Mouse (Mus musculus): ENCODE data around the gene Haus4. TPM values are rescaled to one million over a fixed set of nuclear protein-coding genes. Genes with fewer than 3 reads are reported as not detected.

Haus4 gene
- polyA plus RNA-seq, 1 experiment from 2014 or later, result 14.8 TPM

GRCm38 (mm10) chr14:54582536-54582935 lies 28.1 kb upstream of the Haus4 start:
- H3K27ac ChIP-seq, result no peak overlapping the region
- 92% methylated on average over 9 of the region's 9 CpGs for WGBS
- ATAC-seq (replicated peaks), result no peak
- peaks cover under 1% of the 10 kb centered on the region for H3K27me3 ChIP-seq (replicated peaks)
- peaks cover 11% of the 10 kb centered on the region; the same call in 1 of the 2 replicates for H3K4me1 ChIP-seq
- H3K9me3 ChIP-seq, result no peaks in the 10 kb centered on the region
- no peak overlapping the region for H3K9ac ChIP-seq
- no peak overlapping the region for H3K4me2 ChIP-seq
- H3K36me3 ChIP-seq (replicated peaks), result no peaks in the 10 kb centered on the region
- H3K4me3 ChIP-seq, result no peak overlapping the region

GRCm38 (mm10) chr14:54579638-54580037 lies 25.2 kb upstream of the Haus4 start:
- no peak overlapping the region for H3K4me3 ChIP-seq
- H3K4me1 ChIP-seq, result peaks cover 37% of the 10 kb centered on the region
- H3K27ac ChIP-seq, result no peak overlapping the region
- H3K4me2 ChIP-seq, result no peak overlapping the region
- ATAC-seq (replicated peaks), result no peak
- no peaks in the 10 kb centered on the region for H3K36me3 ChIP-seq (replicated peaks)
- no peak overlapping the region for H3K9ac ChIP-seq
- H3K27me3 ChIP-seq (replicated peaks), result peaks cover 20% of the 10 kb centered on the region
- no peaks in the 10 kb centered on the region for H3K9me3 ChIP-seq
- WGBS, result 88% methylated on average over 7 of the region's 7 CpGs

- Histone ChIP-seq H3K36me3 (replicated peaks) (no peaks in the 10 kb centered on the region), H3K4me1 (peaks cover 43% of the 10 kb centered on the region), H3K4me3 (peak overlapping the region; percentile 57), H3K27me3 (replicated peaks) (peaks cover 25% of the 10 kb centered on the region), H3K9ac (peak overlapping the region; percentile 31; the same call in 1 of the 2 replicates), H3K9me3 (no peaks in the 10 kb centered on the region), H3K4me2 (peak overlapping the region; percentile 93), H3K27ac (peak overlapping the region; percentile 71; the same call in 1 of the 2 replicates)
- no peak for ATAC-seq (replicated peaks)
- 2% methylated on average over 10 of the region's 10 CpGs for WGBS
Measured at GRCm38 (mm10) chr14:54578063-54578462, 23.6 kb upstream of the Haus4 start.

DNA sequence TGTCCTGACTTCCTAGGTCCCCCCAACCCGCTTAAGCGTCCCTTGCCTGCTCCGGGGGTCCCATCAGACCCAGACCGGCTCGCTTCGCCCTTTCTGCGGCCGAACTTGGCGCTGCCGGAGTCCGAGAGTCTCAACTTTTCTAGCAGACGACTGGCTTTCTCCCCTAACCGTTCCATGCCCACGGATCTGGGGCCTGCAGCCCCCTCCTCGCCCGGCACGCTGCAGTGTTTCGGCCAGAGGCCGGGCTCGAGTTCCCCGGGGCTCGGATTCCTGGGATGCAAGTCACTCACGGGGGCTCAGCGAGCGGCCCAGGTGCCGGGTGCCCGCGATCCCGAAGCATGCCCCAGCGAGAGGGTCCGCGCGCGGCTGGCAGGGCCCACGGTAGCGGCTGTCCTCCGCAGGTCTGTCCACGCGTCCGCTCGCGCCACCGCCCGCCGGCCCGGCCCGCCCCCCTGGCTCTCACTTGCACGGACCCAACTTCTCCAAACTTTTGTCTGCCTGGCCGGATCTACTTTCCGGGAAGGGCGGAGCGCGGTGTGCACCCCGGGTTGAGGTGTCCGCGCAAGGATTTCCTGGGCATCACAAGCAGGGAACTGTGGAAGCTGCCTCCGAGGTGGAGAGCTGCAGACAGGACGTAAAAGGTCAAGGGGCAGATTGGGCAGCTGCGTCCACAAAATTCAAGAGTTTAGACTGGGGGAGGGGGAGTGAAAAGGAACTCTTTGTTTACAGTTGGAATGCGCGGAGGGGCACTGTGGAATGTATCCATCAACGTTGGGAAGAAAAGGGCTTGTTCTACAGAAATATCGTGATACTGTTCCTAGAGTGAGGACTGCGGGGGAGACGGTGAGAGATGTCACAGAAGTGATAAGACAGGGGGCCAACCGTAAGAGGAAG lies 22.9 kb upstream of the Haus4 start, which contains the start of gene Ajuba:
Ajuba (minus strand) TSS at position 470 of the 894 bp plus-strand sequence.
- Histone ChIP-seq H3K4me3 (peak within 1 kb of the TSS; percentile 57), H3K9me3 (no peaks in the 10 kb centered on the region), H3K36me3 (replicated peaks) (no peaks in the 10 kb centered on the region), H3K27ac (peak within 1 kb of the TSS; percentile 71), H3K27me3 (replicated peaks) (peaks cover 25% of the 10 kb centered on the region), H3K4me1 (peaks cover 47% of the 10 kb centered on the region), H3K9ac (peak within 1 kb of the TSS; percentile 31), H3K4me2 (peak within 1 kb of the TSS; percentile 93)
- ATAC-seq (replicated peaks), result peak; percentile 59
- under 1% methylated on average over 66 of the region's 66 CpGs for WGBS

DNA sequence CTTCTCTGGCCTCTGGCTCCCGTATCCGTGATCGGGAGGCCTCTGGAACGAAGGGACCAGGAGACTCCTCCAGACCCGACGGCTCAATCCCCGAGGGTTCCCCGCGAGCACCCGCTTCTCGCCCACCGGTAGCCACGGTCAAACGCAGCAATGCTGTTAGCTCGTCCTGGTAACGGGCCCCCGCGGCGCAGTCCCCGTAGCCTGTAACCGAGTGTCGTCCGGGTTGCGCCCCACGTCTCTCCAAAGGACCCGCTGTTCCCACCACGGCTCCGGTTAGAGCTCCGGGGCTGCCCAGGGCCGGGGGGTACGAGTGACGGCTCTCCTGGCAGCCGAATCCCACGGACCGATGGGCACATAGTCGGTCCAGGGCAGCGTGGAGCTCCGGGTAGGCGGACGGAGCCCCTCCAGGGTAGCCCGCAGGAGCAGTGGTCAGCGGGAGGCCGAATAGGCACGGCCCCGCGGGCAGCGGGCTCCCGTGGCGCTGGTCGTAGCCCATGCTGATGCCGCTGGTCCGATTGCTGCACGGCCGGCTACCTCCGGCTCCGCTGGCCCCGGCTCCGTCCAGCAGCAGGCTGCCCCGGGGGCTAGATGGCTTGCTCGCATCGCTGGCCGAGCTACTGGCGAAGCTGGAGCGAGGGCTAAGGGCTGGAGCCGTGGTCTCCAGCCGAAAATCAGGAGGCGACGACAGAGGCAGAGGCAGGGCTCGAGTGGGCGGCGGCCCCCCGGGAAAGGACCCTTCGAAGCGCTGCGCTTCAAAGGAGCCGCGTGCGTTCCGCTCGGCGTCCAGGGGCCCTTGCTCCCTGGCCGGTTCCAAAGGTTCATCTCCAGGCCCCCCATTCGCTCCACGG lies 22.0 kb upstream of the Haus4 start:
- Histone ChIP-seq H3K4me2 (peak overlapping the region; percentile 93), H3K9ac (peak overlapping the region; percentile 31), H3K27ac (peak overlapping the region; percentile 71), H3K36me3 (replicated peaks) (no peaks in the 10 kb centered on the region), H3K4me3 (peak overlapping the region; percentile 57), H3K9me3 (no peaks in the 10 kb centered on the region), H3K27me3 (replicated peaks) (peaks cover 25% of the 10 kb centered on the region), H3K4me1 (peaks cover 47% of the 10 kb centered on the region)
- under 1% methylated on average over 84 of the region's 84 CpGs for WGBS
- ATAC-seq (replicated peaks), result peak; percentile 10; the same call in 1 of the 2 replicates

- H3K27ac ChIP-seq, result no peak overlapping the region
- peaks cover 25% of the 10 kb centered on the region for H3K27me3 ChIP-seq (replicated peaks)
- H3K4me3 ChIP-seq, result peak overlapping the region; percentile 57
- H3K4me2 ChIP-seq, result peak overlapping the region; percentile 93
- H3K4me1 ChIP-seq, result peaks cover 47% of the 10 kb centered on the region
- WGBS, result under 1% methylated on average over 39 of the region's 39 CpGs
- H3K9ac ChIP-seq, result peak overlapping the region; percentile 31; the same call in 1 of the 2 replicates
- no peak for ATAC-seq (replicated peaks)
- H3K36me3 ChIP-seq (replicated peaks), result no peaks in the 10 kb centered on the region
- no peaks in the 10 kb centered on the region for H3K9me3 ChIP-seq
Measured at GRCm38 (mm10) chr14:54575631-54576030, 21.2 kb upstream of the Haus4 start.

- ATAC-seq (replicated peaks), result no peak
- peaks cover 25% of the 10 kb centered on the region for H3K27me3 ChIP-seq (replicated peaks)
- H3K9ac ChIP-seq, result 0 out of 2 replicates have a peak overlapping the region, but pooled peaks have one; percentile 31
- H3K4me3 ChIP-seq, result peak overlapping the region; percentile 57
- H3K27ac ChIP-seq, result no peak overlapping the region
- H3K36me3 ChIP-seq (replicated peaks), result no peaks in the 10 kb centered on the region
- 6% methylated on average over 8 of the region's 8 CpGs for WGBS
- H3K9me3 ChIP-seq, result no peaks in the 10 kb centered on the region
- peaks cover 47% of the 10 kb centered on the region for H3K4me1 ChIP-seq
- peak overlapping the region; percentile 93 for H3K4me2 ChIP-seq
Measured at GRCm38 (mm10) chr14:54575031-54575430, 20.6 kb upstream of the Haus4 start.

DNA sequence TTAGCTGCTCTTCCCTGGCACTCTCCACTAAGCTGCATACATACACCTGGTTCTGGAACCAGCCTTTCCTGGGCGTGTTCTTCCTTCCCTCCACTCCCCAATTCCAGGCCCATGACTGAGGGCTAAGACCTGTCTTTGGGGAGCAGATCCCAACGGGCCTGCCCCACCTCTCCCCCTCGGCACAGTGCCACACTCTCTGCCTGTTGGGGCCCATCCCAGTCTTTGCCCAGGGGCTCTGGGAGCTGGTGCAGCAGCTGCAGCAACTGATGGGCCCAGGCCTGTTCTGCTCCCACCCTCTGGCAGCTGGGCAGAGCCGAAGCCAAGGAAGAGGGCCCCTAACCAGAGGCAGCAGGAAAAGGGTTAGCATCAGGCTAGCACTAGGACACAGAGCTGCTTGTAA lies 19.8 kb upstream of the Haus4 start:
- Histone ChIP-seq H3K27me3 (replicated peaks) (peaks cover 25% of the 10 kb centered on the region), H3K4me1 (peaks cover 47% of the 10 kb centered on the region), H3K9ac (no peak overlapping the region), H3K27ac (no peak overlapping the region), H3K36me3 (replicated peaks) (no peaks in the 10 kb centered on the region), H3K4me2 (peak overlapping the region; percentile 93), H3K4me3 (peak overlapping the region; percentile 5; the same call in 1 of the 2 replicates), H3K9me3 (no peaks in the 10 kb centered on the region)
- no peak for ATAC-seq (replicated peaks)
- 5% methylated on average over 4 of the region's 4 CpGs for WGBS

DNA sequence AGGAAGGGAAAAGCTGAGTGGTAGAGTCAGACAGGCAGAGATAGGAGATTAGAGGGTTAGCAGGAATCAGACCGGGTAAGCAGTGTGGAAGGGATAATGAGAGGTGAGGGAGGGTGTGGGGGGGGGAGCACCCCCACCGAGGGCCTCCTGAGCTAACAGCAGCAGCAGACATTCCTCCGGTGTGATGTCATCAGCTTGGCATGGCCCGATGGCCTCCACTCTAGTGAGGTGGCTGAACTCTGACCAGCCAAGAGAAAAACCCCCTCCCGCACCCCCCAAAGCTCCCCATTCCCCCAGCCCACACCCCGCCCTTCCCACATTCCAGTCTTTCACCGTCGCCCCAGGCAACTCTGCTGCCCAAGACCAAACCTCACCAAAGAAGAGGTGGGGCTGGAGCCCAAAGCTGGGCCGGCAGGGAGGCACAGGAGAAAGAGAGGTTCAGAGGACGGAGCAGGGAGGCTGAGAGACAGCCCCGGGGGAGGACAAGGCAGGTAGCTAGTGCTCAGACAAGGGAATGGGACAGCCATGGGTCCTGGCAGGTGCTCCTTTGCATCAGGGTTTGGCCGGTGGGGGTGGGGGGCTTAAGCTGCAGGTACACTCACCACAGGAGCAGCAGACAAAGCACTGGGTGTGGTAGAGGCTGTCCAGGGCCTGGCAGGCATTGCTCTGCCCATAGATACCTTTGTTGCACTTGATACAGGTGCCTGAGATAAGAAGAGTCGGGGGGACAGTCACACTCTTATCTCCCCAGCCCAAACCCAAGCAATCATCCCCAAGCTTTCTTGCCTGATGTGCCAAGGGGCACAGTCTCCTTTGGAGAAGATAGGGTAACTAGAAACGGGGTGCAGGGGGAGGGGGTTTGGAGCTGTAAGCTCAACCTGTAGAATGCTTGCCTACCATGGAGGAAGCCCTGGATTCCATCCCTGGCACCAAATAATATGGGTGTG lies 18.6 kb upstream of the Haus4 start:
- Histone ChIP-seq H3K4me2 (peak overlapping the region; percentile 93), H3K9me3 (no peaks in the 10 kb centered on the region), H3K4me1 (peaks cover 41% of the 10 kb centered on the region), H3K36me3 (replicated peaks) (no peaks in the 10 kb centered on the region), H3K4me3 (0 out of 2 replicates have a peak overlapping the region, but pooled peaks have one; percentile 1), H3K27ac (no peak overlapping the region), H3K9ac (no peak overlapping the region), H3K27me3 (replicated peaks) (peaks cover 25% of the 10 kb centered on the region)
- 4% methylated on average over 14 of the region's 14 CpGs for WGBS
- peak; percentile 21; the same call in 1 of the 2 replicates for ATAC-seq (replicated peaks)

DNA sequence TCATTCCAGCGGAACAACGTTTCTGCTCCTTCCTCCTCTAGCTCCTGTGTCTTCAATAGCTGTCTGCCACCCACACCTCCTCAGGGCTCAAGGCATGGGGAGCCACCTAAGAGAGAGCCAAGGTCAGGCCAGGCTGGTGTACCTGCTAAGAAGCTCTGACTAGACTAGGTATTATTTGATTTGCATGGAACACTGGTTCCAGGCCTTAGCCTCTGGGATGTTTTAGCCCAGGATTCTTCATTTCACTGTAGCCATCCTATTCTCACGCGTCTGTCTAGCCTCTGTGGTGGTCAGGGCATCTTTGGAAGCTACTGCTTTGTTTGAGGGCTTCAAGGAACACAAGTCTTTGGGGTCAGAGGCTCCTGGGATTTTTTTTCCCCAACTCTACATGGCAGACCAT lies 17.7 kb upstream of the Haus4 start:
- H3K27ac ChIP-seq, result no peak overlapping the region
- H3K36me3 ChIP-seq (replicated peaks), result no peaks in the 10 kb centered on the region
- H3K4me3 ChIP-seq, result no peak overlapping the region
- 36% methylated on average over 4 of the region's 4 CpGs for WGBS
- H3K4me1 ChIP-seq, result peaks cover 32% of the 10 kb centered on the region
- no peak overlapping the region for H3K9ac ChIP-seq
- H3K9me3 ChIP-seq, result no peaks in the 10 kb centered on the region
- H3K4me2 ChIP-seq, result no peak overlapping the region
- H3K27me3 ChIP-seq (replicated peaks), result peaks cover 21% of the 10 kb centered on the region
- ATAC-seq (replicated peaks), result no peak

Measured in midbrain, embryonic 15.5 days (tissue).